Mouse (Mus musculus) cerebellum, postnatal 10 days (tissue): Measurements from ENCODE around the gene Smarcd1.

Source experiments
- DNase-seq, 2 experiments: peaks; one replicate each; pipeline ENCODE4 v3.0.0; 2021; ENCODE audit warnings: mixed read lengths in 2 of 2

Gene Smarcd1

DNA sequence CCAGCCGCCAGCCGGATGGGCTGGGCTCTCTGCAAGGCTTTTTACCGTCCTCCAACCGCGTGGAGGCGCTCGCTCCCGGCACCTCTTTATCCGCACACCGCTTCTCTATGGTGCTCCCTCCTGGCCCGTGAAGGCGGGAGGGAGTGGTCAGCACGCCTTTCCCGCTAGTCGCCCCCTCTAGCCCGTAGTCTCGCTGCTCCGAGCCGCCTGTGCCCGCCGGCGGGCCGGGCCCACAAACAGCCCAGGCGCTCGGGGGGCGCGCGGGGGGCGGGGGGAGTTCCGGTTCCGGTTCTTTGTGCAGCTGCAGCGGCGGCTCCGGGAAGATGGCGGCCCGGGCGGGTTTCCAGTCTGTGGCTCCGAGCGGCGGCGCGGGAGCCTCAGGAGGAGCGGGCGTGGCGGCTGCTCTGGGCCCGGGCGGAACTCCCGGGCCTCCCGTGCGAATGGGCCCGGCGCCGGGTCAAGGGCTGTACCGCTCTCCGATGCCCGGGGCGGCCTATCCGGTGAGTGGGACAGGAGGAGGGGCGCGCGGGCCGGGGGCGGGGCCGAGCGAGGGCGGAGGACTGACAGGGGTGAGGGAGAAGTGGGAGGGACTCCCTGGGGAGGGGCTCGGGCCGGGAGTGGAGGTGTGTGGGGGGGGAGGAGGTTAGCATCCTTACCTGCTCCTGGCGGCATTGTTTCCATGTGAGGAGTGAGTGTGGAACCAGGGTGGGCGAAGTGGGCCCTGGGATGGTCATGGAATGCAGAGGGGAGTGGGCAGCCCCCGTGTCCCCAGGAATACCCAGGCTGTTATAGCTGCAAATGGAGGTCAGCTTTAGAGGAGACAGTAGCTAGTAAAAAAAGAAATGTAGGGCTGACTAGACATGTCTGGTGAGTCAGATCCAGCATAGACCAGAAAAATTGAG is at the start of gene Smarcd1:
Gene Smarcd1, plus strand, starts transcription at position 131 of the 902 bp plus-strand sequence.
- DNase-seq: peak; percentile 99

DNA sequence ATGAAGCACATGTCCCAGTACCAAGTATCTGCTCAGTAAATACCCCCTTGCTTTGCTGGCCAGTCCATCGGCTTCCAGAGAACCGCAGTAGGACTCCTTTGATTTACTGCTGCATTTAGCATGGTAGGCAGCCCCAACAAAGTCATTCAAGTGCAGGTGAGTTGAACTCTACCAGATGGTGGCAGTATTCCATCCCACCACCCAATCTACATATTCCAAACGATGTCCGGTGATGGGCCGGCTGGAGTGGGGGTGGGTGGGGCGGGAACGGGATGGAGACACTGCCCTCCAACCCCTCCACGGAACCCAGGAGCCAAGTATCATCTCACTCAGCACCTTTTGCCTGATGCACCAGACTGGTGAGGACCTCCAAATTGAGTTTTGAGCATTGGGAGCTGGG is 48.6 kb upstream of the Smarcd1 start:
- DNase-seq: peak; percentile 53 to 63

DNA sequence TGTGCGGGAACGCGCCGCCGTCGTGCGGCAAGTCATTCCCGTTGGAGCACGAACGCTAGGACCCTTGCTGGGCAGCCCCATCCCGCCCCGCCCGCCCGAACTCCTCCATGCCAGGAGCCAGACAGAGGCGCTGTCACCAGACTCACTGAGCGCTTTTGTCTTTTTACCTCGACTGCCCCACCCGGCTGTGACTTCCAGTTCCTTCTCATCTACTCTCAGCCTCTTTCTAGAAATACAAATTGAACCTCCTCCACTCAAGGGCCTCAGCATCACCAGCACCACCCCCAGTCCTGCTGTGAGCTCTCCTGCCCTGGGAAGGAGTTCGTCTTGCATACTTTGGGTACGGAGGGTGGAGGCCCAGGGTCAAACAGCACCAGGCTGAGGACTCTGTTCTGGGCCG is 48.1 kb upstream of the Smarcd1 start:
- DNase-seq: peak in 1 of 2 experiments; percentile 33

DNA sequence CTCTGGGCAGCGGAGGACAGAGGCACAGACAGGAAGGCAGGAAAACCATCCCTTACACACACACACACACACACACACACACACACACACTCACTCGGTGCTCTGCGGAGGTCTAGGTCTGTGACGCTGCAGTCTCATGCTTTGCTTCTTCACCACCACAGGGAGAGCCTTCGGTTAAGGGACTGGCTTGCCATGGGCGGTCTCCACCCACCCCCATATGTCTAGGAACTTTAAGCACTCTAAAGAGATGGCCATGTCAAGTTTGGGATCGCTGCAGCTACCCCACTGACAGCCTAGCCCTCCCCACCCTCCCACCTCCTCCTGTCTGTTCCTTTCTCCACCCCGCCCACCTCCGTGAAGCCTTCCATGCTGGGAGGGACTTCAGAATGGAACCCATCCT is 46.0 kb upstream of the Smarcd1 start:
- DNase-seq: no peak

DNA sequence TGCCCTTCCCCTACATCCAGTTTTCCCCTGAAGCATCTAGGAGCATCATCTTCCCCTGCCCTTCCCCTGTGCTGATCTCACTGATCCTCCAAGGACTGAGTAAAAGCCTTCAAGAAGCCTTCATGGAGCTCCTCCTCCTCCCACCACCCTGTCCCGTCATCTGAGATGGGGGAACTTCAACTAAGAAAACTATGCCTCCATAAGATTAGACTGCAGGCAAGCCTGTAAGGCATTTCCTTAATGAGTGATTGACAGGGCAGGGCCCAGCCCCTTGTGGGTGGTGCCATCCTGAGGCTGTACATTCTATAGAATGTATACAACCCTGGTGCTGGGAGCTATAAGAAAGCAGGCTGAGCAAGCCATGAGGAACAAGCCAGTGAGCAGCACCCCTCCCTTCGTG is 43.5 kb upstream of the Smarcd1 start:
- no peak for DNase-seq

DNA sequence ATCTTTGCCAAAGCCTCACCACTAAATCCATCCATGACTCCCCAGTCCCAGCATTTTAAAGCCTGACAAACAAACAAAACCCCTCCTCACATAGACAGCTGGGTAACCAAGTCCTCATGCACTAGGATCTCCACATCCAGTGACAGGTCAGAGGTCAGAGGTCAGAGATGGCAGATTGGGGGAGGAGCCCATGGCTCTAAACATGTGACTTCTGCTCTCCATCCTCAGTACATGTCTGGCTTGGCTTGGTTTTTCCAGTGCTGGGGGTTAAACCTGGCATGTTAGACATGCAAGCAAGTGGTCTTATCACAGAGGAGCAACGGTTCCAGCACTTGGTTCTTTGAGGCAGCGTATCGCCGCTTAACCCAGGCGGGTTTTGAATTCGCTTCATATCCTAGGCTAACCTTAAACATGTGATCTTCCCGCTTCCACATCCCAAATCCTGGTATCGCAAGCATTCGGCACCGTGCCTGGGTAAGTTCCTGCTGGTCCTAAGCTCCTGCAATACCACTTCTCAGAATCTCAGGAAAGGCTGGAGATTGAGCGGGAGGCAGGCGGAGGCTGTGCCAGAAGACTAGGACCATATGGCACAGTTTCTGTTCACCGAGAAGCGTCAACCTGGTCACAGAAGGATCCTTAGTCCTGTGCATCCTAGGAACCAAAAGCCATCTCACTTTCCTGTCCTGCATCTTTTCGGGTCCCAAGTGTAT is 40.7 kb upstream of the Smarcd1 start:
- DNase-seq: peak; percentile 62 to 71

DNA sequence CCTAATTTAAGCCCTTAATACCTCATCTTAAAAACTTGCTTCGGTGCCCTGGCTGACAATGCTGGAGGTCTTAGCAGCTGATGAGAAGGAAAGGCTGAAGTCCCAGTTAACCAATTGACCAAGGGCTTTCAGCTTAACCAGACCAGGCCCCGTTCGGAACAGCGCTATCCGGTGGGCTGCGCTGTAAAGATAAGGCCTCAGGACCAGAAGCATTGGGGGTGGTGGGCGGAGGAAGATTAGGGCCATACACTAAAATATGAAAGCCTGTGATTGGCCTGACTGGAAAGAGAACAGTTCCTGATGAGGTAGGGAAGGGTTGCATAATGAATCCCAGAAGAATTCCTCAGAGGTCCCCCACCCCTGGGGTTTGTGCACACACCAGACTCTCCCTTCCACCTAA is 39.6 kb upstream of the Smarcd1 start:
- no peak for DNase-seq

DNA sequence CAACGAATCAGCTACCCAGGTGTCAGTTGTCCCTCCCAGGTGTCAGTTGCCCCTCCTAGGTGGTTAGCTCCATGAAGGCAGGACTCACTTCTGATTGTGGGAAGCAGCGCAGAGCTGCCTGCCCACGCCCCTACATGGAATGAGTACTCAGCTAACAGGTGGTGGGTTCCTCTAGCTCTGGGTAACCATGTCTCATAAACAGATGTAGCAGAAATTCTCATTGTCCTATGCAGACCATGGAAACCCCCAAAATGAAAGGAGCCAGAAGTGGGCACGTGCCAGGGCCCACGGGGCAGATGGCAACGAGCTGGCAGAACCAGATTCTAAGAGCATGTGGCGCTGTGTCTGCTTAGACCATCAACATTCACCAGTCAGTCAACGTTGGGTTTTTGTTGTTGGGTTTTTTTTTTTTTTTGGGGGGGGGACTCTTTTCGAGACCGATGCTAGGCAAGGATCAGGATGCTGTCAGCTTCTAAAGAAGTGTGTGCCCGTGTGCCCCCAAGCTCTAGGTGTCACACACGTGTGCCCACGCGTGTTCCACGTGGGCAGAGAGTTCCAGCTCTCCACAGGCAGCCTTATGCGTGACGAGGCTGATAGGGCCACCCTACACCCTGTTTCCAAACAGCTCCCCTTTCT is 37.8 kb upstream of the Smarcd1 start:
- peak; percentile 82 to 83 for DNase-seq

DNA sequence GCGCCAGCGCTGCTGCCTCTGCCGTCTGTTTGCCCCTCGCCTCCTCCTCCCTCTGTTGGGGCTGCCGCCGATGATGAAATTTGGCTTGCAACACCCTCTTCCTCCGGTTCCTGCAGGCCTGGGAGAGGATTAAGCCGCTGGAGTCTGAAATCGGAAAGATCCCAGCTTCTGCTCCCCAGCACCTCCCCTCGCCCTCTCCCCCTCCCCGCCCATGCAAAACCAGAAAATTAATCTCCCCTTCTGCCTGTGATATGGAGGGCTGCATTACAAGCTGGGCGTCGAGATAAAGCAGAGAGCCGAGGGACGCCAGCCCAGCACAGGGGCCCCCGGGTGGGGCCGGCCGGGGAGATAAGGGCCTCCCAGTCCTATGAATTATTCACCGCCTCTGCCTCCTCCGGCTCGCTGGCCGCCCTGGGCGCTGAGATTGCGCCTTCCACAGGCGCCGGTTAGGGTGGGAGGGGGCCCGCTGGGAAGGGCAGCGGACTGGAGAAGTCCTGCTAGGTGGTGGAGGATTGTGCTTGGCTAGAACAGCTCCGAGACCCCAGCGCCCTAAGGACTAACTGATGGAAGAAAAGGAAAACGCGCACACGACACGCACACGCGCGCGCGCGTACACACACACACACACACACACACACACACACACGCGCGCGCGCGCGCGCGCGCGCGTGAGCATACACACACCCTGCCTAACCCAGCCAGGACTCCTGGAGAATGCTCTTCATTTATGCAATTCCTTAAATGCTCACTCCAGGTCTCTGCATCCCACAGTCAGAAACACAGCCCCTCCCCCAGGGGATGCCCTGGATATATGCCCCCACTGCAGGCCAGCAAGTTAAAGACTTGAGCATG is 37.1 kb upstream of the Smarcd1 start:
- DNase-seq: peak; percentile 83 to 87

DNA sequence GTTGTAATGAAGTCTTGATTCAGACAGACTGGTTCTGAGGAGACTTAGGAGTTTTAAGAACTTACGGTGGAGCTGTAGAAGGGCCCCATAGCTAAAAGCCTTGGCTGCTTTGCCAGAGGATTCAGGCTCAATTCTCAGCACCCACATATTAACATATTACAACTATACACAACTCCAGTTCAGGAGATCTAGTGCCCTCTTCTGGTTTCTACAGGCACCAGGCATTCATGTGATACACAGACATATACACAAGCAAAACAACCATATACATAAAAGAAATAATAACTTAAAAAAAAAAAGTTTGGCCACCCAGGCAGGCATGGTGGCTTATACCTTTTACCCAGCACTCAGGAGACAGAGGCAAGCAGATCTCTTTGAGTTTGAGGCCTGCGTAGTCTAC is 34.4 kb upstream of the Smarcd1 start:
- DNase-seq: no peak

DNA sequence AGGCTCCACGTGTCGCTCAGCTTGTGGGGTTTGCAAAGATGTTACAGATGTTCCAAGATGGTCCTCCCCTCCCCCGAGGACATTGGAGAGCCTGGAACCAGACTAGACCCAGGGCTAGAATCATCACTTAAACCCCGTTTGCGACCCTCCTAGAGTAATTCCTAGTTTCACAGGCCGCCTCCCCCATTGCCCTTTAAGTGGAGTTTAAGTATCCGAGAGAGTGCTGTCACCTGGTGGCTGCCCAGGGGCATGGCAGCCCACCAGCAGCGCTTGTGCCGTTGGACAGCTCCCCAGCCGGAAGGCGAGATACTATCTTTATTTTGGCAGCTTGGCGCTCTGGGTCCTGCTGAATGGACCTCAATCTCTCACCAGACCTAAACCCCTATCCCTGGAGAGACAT is 33.0 kb upstream of the Smarcd1 start:
- DNase-seq: peak; percentile 92 to 93

DNA sequence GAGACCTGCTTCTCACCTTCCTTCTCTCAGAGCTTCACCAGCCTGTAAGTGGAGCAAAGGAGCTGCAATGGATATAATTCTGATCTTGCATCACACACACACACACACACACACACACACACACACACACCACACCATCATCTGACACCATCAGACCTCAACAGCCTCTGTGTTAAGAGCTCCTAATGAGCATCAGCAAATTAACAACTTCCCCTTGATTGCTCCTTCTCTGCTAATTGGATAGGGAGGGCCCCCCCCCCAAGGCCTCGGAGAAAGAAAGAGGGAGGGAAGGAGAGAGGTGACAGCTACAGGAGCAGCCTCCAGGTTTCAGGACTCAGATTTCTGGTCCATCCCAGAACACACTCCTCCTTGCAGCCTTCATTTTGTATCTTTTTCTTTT is 32.5 kb upstream of the Smarcd1 start:
- DNase-seq: peak in 1 of 2 experiments; percentile 43

DNA sequence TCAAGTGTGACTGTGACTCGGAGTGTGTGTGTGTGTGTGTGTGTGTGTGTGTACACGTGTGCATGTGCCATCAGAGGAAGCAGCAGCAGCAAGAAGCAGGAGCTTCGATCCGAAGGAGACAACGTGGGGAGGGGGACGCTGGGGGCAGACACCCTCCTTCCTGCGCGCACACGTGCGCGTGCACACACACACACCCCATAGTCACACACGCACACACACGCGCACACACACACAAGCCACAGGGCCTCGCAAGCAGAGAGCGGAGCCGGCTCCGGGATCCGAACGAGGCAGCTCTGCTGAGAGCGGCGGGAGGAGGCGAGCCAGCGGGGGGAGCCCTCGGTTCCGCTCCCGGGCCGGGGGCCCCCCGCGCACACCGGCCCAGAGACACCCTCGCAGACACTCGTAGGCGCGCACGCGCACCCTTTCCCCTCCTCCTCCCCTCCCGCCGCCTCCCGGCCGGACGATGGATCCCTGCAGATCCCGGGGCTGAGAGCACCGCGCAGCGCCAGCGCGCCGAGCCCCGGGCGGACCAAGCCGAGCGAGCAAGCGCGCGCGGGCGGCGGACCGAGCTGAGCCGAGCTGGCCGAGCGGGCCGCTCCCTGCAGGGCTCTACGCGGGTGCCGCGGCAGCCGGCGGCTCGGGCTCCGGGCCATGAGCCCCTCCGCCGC is 31.6 kb upstream of the Smarcd1 start, which contains the start of gene Asic1:
Gene Asic1, plus strand, starts transcription at position 215 of the 668 bp plus-strand sequence.
- peak; percentile 80 to 81 for DNase-seq

DNA sequence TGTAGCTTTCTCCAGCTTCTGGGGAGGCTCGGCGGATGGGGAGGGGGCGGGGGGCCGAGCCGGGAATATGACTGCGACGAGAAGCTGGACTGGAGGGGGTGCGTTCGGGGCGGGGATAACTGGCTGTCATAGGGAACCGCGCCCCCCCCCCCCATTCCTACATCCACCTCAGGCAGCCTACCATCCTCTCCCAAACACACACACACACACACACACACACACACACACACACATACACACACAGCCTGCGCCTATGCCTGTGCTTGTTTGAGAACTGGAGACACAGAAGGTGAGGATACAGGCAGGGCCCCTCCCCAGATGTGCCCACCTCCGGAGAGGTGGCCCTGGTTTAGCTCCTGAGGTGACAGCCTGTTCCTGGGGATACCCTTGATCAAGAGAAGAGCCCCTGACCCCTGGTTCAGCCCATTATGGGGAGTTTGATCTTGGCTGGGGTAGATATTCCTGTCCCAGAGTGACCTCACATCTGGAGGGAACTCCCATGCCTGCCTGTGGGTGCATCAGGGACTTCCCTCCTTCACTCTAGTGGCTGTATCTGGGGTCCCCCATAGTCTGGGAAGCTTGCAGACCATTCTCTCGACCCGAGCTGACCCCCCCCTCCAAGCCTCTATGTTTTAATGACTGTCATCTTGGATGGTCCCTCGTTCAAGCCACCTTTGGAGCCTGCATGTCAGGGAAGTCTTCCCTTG is 30.8 kb upstream of the Smarcd1 start:
- DNase-seq: peak; percentile 70 to 72

DNA sequence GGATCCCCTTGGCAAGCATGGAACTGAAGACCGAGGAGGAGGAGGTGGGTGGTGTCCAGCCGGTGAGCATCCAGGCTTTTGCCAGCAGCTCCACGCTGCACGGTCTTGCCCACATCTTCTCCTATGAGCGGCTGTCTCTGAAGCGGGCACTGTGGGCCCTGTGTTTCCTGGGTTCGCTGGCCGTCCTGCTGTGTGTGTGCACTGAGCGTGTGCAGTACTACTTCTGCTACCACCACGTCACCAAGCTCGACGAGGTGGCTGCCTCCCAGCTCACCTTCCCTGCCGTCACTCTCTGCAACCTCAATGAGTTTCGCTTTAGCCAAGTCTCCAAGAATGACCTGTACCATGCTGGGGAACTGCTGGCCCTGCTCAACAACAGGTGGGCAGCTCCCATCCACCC is 30.1 kb upstream of the Smarcd1 start:
- peak in 1 of 2 experiments; percentile 37 for DNase-seq

DNA sequence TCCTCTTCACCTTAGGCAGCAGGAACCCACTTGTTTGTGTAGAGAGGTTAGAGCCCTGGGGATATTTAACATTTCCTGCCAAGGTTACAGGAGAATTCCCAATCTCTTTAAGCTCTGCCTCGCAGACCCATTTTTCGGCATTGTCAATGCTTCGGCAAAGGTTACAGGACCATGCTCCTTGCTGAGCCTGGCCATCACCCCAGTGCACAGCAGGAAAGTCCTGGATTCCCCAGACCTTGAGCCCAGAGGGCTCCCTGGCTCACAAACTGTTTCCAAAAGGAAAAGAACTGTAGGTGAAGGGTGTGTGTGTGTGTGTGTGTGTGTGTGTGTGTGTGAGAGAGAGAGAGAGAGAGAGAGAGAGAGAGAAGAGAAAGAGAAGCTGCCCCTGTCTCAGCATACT is 27.1 kb upstream of the Smarcd1 start:
- DNase-seq: peak in 1 of 2 experiments; percentile 44

DNA sequence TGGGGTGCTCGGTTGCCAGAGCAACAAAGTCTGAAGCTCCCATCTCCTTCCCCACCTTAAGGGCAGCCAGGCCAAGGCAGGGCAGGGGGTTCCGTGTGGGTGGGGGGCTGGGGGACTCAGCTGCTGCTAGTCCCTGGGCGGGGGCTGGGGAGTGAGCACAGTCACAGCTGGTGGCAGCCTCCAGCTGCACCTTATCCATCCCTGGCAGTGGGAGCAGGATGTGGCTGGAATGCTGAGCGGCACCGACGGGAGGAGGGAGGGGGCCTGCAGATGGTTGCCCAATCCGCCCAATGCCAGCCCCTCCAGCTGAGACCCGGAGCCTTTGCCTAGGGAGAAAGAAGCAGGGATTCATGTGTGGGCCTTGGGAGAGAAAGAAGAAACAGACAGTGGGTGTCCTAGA is 24.8 kb upstream of the Smarcd1 start:
- peak; percentile 81 to 89 for DNase-seq

DNA sequence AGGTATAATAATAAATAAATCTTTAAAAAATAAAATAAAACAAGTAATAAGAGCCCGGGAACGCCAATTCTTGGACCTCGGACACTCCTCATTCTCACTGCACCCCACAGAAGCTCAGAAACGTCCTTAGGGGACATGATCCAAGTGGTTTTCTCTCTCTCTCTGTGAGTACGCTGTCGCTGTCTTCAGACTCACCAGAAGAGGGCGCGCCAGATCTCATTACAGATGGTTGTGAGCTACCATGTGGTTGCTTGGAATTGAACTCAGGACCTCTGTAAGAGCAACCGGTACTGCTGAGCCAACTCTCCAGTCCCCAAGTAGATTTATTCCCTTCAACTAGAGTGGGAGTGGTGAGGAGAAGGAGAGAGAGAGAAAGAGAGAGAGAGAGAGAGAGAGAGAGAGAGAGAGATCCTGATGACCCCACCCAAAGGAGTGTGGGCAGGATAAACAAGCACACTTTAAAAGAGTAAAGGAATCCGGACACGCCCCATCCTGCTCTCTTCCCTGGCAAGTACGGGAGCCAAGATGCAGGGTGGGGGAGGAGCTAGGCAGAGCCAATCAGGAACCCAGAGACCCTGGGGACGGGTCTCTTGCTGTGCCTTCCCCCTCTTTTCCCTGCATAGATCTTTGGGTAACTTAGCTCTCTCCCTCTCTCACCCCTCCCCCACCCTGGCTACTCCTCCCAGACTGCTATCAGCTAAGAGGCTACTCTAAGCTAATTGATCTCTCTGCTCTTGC is 23.7 kb upstream of the Smarcd1 start:
- DNase-seq: peak; percentile 68 to 73

DNA sequence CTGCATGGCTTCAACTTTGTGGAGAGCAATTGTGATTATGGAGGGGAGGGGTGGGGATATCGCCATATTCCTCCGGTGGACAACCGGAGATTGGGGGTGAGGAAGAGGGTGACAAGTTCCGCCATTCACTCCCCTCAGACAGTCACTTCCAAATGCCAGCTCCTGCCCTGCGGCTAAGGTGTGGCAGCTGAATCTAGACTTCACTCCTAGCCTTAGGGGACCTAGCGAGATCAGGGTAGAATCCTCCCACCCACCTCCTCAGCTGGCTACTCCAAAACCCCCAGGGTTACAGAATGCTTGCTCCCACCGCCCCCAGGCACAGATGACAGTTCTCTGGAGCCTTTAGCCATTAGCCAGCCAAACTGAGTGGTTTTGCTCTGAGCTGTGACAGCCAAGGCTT is 22.9 kb upstream of the Smarcd1 start:
- no peak for DNase-seq

DNA sequence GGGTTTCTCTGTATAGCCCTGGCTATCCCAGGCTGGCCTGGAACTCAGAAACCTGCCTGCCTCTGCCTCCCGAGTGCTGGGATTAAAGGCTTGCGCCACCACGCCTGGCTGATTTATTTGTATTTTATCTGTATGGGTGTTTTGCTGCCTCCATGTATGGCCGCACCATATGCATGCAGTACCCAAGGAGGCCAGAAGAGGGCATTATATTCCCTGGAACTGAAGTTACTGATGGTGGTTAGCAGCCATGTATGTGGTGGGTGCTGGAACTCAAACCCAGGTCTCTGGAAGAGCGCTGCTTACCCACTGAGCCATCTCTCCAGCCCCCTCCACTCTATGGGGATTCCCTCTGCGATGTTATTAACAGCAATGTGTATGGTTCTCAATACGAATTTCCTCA is 19.0 kb upstream of the Smarcd1 start:
- no peak for DNase-seq
